Mouse (Mus musculus): ENCODE measurements around the gene Strn4. TPM values are rescaled to one million over a fixed set of nuclear protein-coding genes. Genes with fewer than 3 reads are reported as not detected.

The Strn4 gene
- polyA plus RNA-seq, 1 experiment from 2014 or later: 74.8 TPM

DNA sequence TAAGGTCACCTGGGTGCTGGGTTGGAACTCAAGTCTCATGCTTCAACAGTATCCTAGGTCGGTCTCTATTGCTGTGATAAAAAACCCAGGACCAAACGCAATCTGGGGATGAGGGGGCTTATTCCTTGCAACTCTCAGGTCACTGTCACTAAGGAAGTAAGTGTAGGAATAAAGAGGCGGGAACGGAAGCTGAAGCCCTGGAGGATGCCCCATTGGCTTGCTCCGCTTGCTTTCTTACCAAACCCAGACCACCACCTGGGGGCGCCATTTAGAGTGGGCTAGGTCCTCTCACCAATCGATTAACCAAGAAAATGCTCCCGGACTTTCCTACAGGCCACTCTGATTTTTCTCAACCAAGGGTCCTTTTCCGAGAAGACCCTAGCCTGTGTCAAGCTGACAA is 7.8 kb upstream of the Strn4 start:
- 84% methylated on average over 9 of the region's 9 CpGs for WGBS
- Histone ChIP-seq H3K27ac (ENCODE audit: low read depth, low read length) (no peak overlapping the region), H3K4me3 (ENCODE audit: low read depth, low read length) (no peak overlapping the region), H3K27me3 (replicated peaks; ENCODE audit: control insufficient read depth, insufficient read depth, low read length) (peaks cover 20% of the 10 kb centered on the region), H3K9ac (ENCODE audit: low read depth, low read length) (no peak overlapping the region), H3K36me3 (ENCODE audit: control insufficient read depth, insufficient read depth, low read length) (no peaks in the 10 kb centered on the region), H3K9me3 (ENCODE audit: control insufficient read depth, low read length) (no peaks in the 10 kb centered on the region), H3K4me1 (replicated peaks; ENCODE audit: control insufficient read depth, insufficient read depth, low read length) (peaks cover 5% of the 10 kb centered on the region; the same call in 1 of the 2 replicates), H3K4me2 (no peak overlapping the region)
- no peak for DNase-seq (ENCODE audit: low spot score)
- ATAC-seq (replicated peaks; ENCODE audit: low FRiP score): no peak

DNA sequence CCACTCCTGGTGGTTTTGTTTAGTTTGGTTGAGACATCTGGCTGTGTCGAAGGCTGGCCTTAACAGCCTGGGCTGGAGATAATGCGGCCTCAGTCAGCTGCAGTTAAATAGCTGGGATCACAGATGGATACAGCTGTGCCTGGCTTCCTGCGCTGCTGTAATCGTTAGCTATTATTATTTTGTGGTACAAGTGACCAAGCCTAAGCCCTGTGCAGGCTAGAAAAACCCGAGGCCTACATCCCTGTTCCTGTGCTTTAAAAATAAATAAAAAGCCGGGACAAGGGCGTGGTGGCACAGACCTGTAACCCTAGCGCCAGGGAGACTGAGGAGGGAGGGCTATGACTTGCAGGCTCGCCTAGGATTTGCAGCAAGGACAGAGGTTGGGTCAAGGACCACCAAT is 7.0 kb upstream of the Strn4 start:
- 86% methylated on average over 9 of the region's 9 CpGs for WGBS
- Histone ChIP-seq H3K9ac (ENCODE audit: low read depth, low read length) (no peak overlapping the region), H3K27me3 (replicated peaks; ENCODE audit: control insufficient read depth, insufficient read depth, low read length) (peaks cover 20% of the 10 kb centered on the region), H3K27ac (ENCODE audit: low read depth, low read length) (no peak overlapping the region), H3K9me3 (ENCODE audit: control insufficient read depth, low read length) (no peaks in the 10 kb centered on the region), H3K36me3 (ENCODE audit: control insufficient read depth, insufficient read depth, low read length) (peaks cover 2% of the 10 kb centered on the region; the same call in 1 of the 2 replicates), H3K4me1 (replicated peaks; ENCODE audit: control insufficient read depth, insufficient read depth, low read length) (peaks cover 5% of the 10 kb centered on the region; the same call in 1 of the 2 replicates), H3K4me2 (no peak overlapping the region), H3K4me3 (ENCODE audit: low read depth, low read length) (no peak overlapping the region)
- DNase-seq (ENCODE audit: low spot score) (no peak), ATAC-seq (replicated peaks; ENCODE audit: low FRiP score) (no peak)

DNA sequence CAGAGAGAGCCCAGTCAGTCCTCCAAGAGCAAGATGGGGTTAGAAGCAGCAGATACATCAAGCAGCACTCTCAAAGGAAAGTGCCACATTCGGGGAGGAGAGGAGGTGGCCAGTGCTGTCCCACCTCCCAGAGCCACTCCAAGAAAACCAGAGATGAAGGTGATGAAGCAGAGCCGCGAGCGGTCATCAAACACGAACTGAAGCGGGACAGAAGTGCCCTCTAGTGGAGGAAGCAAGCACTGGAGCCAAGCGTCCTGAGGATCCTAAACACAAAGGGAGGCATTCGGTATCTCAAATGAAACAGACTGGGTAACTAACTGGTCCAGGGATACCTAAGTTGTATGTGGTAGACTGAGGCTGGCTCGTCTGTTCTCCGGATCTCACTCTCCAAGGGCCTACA is 6.0 kb upstream of the Strn4 start:
- 24% methylated on average over 10 of the region's 10 CpGs for WGBS
- ATAC-seq (replicated peaks; ENCODE audit: low FRiP score) (peak; percentile 46), DNase-seq (ENCODE audit: low spot score) (peak; percentile 66)
- no peaks in the 10 kb centered on the region for H3K9me3 ChIP-seq (ENCODE audit: control insufficient read depth, low read length)
- H3K36me3 ChIP-seq (ENCODE audit: control insufficient read depth, insufficient read depth, low read length): peaks cover 5% of the 10 kb centered on the region; the same call in 1 of the 2 replicates
- no peak overlapping the region for H3K9ac ChIP-seq (ENCODE audit: low read depth, low read length)
- peaks cover 20% of the 10 kb centered on the region for H3K27me3 ChIP-seq (replicated peaks; ENCODE audit: control insufficient read depth, insufficient read depth, low read length)
- no peak overlapping the region for H3K4me3 ChIP-seq (ENCODE audit: low read depth, low read length)
- H3K4me1 ChIP-seq (replicated peaks; ENCODE audit: control insufficient read depth, insufficient read depth, low read length): peaks cover 5% of the 10 kb centered on the region; the same call in 1 of the 2 replicates
- H3K27ac ChIP-seq (ENCODE audit: low read depth, low read length): no peak overlapping the region
- H3K4me2 ChIP-seq: no peak overlapping the region

GRCm38 (mm10) chr7:16810399-16810919 is 5.2 kb upstream of the Strn4 start:
- Histone ChIP-seq H3K27me3 (replicated peaks; ENCODE audit: control insufficient read depth, insufficient read depth, low read length) (peaks cover 20% of the 10 kb centered on the region), H3K4me3 (ENCODE audit: low read depth, low read length) (peak overlapping the region; percentile 38), H3K9me3 (ENCODE audit: control insufficient read depth, low read length) (no peaks in the 10 kb centered on the region), H3K9ac (ENCODE audit: low read depth, low read length) (no peak overlapping the region), H3K4me1 (replicated peaks; ENCODE audit: control insufficient read depth, insufficient read depth, low read length) (peaks cover 5% of the 10 kb centered on the region; the same call in 1 of the 2 replicates), H3K36me3 (ENCODE audit: control insufficient read depth, insufficient read depth, low read length) (peaks cover 5% of the 10 kb centered on the region; the same call in 1 of the 2 replicates), H3K27ac (ENCODE audit: low read depth, low read length) (no peak overlapping the region), H3K4me2 (peak overlapping the region; percentile 69)
- ATAC-seq (replicated peaks; ENCODE audit: low FRiP score) (no peak), DNase-seq (ENCODE audit: low spot score) (no peak)
- 47% methylated on average over 28 of the region's 28 CpGs for WGBS

- peaks cover 20% of the 10 kb centered on the region for H3K27me3 ChIP-seq (replicated peaks; ENCODE audit: control insufficient read depth, insufficient read depth, low read length)
- ATAC-seq (replicated peaks; ENCODE audit: low FRiP score) (no peak), DNase-seq (ENCODE audit: low spot score) (peak; percentile 58)
- peaks cover 5% of the 10 kb centered on the region; the same call in 1 of the 2 replicates for H3K36me3 ChIP-seq (ENCODE audit: control insufficient read depth, insufficient read depth, low read length)
- 13% methylated on average over 90 of the region's 90 CpGs for WGBS
- peak overlapping the region; percentile 69 for H3K4me2 ChIP-seq
- H3K9ac ChIP-seq (ENCODE audit: low read depth, low read length): no peak overlapping the region
- no peaks in the 10 kb centered on the region for H3K9me3 ChIP-seq (ENCODE audit: control insufficient read depth, low read length)
- peak overlapping the region; percentile 38 for H3K4me3 ChIP-seq (ENCODE audit: low read depth, low read length)
- H3K27ac ChIP-seq (ENCODE audit: low read depth, low read length): no peak overlapping the region
- peaks cover 8% of the 10 kb centered on the region; the same call in 1 of the 2 replicates for H3K4me1 ChIP-seq (replicated peaks; ENCODE audit: control insufficient read depth, insufficient read depth, low read length)
Measured at GRCm38 (mm10) chr7:16810920-16811648, 4.6 kb upstream of the Strn4 start.

- Histone ChIP-seq H3K4me1 (replicated peaks; ENCODE audit: control insufficient read depth, insufficient read depth, low read length) (peaks cover 8% of the 10 kb centered on the region; the same call in 1 of the 2 replicates), H3K27me3 (replicated peaks; ENCODE audit: control insufficient read depth, insufficient read depth, low read length) (peaks cover 20% of the 10 kb centered on the region), H3K27ac (ENCODE audit: low read depth, low read length) (no peak overlapping the region), H3K9ac (ENCODE audit: low read depth, low read length) (no peak overlapping the region), H3K4me2 (peak overlapping the region; percentile 69), H3K36me3 (ENCODE audit: control insufficient read depth, insufficient read depth, low read length) (peaks cover 5% of the 10 kb centered on the region; the same call in 1 of the 2 replicates), H3K4me3 (ENCODE audit: low read depth, low read length) (peak overlapping the region; percentile 38), H3K9me3 (ENCODE audit: control insufficient read depth, low read length) (no peaks in the 10 kb centered on the region)
- WGBS: 36% methylated on average over 17 of the region's 17 CpGs
- ATAC-seq (replicated peaks; ENCODE audit: low FRiP score) (no peak), DNase-seq (ENCODE audit: low spot score) (no peak)
Measured at GRCm38 (mm10) chr7:16811649-16812070, 4.0 kb upstream of the Strn4 start.

GRCm38 (mm10) chr7:16812505-16812904 is 3.2 kb upstream of the Strn4 start:
- Histone ChIP-seq H3K4me1 (replicated peaks; ENCODE audit: control insufficient read depth, insufficient read depth, low read length) (peaks cover 14% of the 10 kb centered on the region), H3K4me3 (ENCODE audit: low read depth, low read length) (no peak overlapping the region), H3K4me2 (no peak overlapping the region), H3K9ac (ENCODE audit: low read depth, low read length) (no peak overlapping the region), H3K36me3 (ENCODE audit: control insufficient read depth, insufficient read depth, low read length) (peaks cover 5% of the 10 kb centered on the region; the same call in 1 of the 2 replicates), H3K27me3 (replicated peaks; ENCODE audit: control insufficient read depth, insufficient read depth, low read length) (peaks cover 20% of the 10 kb centered on the region), H3K27ac (ENCODE audit: low read depth, low read length) (no peak overlapping the region), H3K9me3 (ENCODE audit: control insufficient read depth, low read length) (no peaks in the 10 kb centered on the region)
- no peak for ATAC-seq (replicated peaks; ENCODE audit: low FRiP score)
- no peak for DNase-seq (ENCODE audit: low spot score)
- WGBS: 67% methylated on average over 2 of the region's 2 CpGs

GRCm38 (mm10) chr7:16816078-16816474 is 387 bp downstream of the Strn4 start:
- Histone ChIP-seq H3K36me3 (ENCODE audit: control insufficient read depth, insufficient read depth, low read length) (peaks cover 5% of the 10 kb centered on the region; the same call in 1 of the 2 replicates), H3K4me2 (peak overlapping the region; percentile 98), H3K27ac (ENCODE audit: low read depth, low read length) (peak overlapping the region; percentile 96), H3K4me3 (ENCODE audit: low read depth, low read length) (peak overlapping the region; percentile 97), H3K27me3 (replicated peaks; ENCODE audit: control insufficient read depth, insufficient read depth, low read length) (peaks cover 13% of the 10 kb centered on the region), H3K4me1 (replicated peaks; ENCODE audit: control insufficient read depth, insufficient read depth, low read length) (peaks cover 48% of the 10 kb centered on the region), H3K9ac (ENCODE audit: low read depth, low read length) (peak overlapping the region; percentile 98), H3K9me3 (ENCODE audit: control insufficient read depth, low read length) (no peaks in the 10 kb centered on the region)
- DNase-seq (ENCODE audit: low spot score) (peak; percentile 81), ATAC-seq (replicated peaks; ENCODE audit: low FRiP score) (peak; percentile 72)
- WGBS: under 1% methylated on average over 36 of the region's 55 CpGs

All from liver, embryonic 11.5 days (tissue).